In the genomic region with DNA sequence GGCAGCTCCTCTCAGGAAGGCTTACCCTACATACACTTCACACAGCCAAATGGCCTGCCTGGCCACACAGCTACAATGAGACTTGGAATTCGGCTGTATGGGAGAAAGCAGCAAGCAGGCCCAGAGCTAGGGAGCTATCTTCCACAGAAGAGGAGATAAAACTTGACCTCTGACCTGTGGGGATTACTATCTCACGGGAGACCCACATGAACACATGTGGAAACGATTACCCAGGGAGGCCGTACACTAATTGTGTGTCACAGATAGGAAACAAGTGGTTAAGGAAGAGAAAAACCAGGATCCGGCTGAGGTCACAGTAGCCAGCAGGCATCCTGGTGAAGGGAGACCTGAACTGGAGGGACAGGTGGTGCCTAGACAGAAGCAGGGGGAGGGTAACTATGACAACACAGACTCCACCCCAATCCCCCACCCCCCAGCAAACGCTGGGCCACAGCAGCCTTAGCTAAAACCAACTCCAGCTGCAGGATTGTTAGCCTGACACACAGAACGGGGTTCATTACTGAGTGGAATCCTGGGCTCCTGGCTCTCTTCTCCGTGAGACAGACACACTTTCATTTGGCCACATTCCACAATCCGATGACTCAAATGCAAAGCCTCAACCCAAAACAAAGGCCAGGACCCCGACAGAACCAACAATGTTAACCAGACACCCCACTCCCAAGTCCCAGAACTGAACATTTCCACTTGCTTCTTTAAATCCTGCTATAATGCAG, we compare ENCODE assay signal across 12 mouse cellular contexts. TPM values are rescaled to one million over a fixed set of nuclear protein-coding genes. Genes with fewer than 3 reads are reported as not detected.
A peak's percentile ranks its signal among the peaks of the same experiment; 100 is the strongest.
DNase-seq lines count a peak whose midpoint lies in the region; ATAC-seq and TF ChIP-seq lines count a peak whose summit lies in the region.
"Had no signal": no experiment of that assay in that cellular context is flagged by ENCODE, and none has a peak within 500 bp of the region (broad histone marks: within the 10 kb centered on the region; RNA-seq: fewer than 3 reads in every experiment).

No protein-coding gene starts in this region.

- no peak overlapping the region for H3K4me2 ChIP-seq in stomach, embryonic 15.5 days

- 77% methylated on average over 10 of the region's 10 CpGs for WGBS in spleen, adult 2 months
- WGBS in stomach, embryonic 15.5 days = 10% methylated on average over 10 of the region's 10 CpGs

- no peak overlapping the region for H3K4me3 ChIP-seq in spleen, adult 2 months (ENCODE audit: extremely low read depth, insufficient read depth, insufficient read length)
- H3K4me3 ChIP-seq in stomach, embryonic 15.5 days (replicated peaks) = no peak overlapping the region

- TF ChIP-seq CTCF in spleen, adult 2 months (IDR thresholded peaks at IDR 0.05; ENCODE audit: extremely low read depth, insufficient read depth, insufficient read length, insufficient replicate concordance) = no peak

- no peak overlapping the region for H3K9ac ChIP-seq in stomach, embryonic 15.5 days

- TF ChIP-seq POLR2A in spleen, adult 2 months (IDR thresholded peaks at IDR 0.05; ENCODE audit: low read depth, low read length) = no peak

- no peaks in the 10 kb centered on the region for H3K36me3 ChIP-seq in spleen, adult 2 months (ENCODE audit: control insufficient read depth, insufficient read depth, low read length)
- no peaks in the 10 kb centered on the region for H3K36me3 ChIP-seq in stomach, embryonic 15.5 days

- peak; percentile 20; the same call in 1 of the 2 replicates for ATAC-seq in stomach, embryonic 15.5 days (ENCODE audit: insufficient read depth, low FRiP score, low read depth)

- H3K27ac ChIP-seq in spleen, adult 2 months (ENCODE audit: insufficient read depth, low read length) = peak overlapping the region; percentile 30; the same call in 1 of the 2 replicates
- H3K27ac ChIP-seq in stomach, embryonic 15.5 days = peak overlapping the region; percentile 57
- H3K27ac ChIP-seq: kidney, postnatal 0 days had no signal

- H3K4me1 ChIP-seq in spleen, adult 2 months (ENCODE audit: control insufficient read depth, insufficient read depth, insufficient read length) = peaks cover 53% of the 10 kb centered on the region
- H3K4me1 ChIP-seq in stomach, embryonic 15.5 days = peaks cover 36% of the 10 kb centered on the region

- no peak for DNase-seq in spleen, adult 2 months (ENCODE audit: low read depth in 1 of 2, low spot score in 2 of 2)
- no peak for DNase-seq in spleen, postnatal 14 days (ENCODE audit: low spot score in 2 of 2)
- peak; percentile 69 for DNase-seq in embryo, embryonic 9.5 days (ENCODE audit: extremely low spot score)
- DNase-seq in induced T-regulatory cell, adult 2 months (ENCODE audit: low read depth) = peak; percentile 46
- no peak for DNase-seq in right cerebral cortex, postnatal 25 days
- no peak for DNase-seq in spleen, postnatal 36 days (ENCODE audit: low spot score in 2 of 2)
- DNase-seq in heart, adult 9 months (ENCODE audit: low spot score in 2 of 2) = no peak
- DNase-seq: cerebellum, adult 11 months; gastrocnemius, postnatal 10 days; lung, postnatal 4 days had no signal

- no peaks in the 10 kb centered on the region for H3K27me3 ChIP-seq in spleen, adult 2 months (ENCODE audit: control insufficient read depth, insufficient read depth, low read length)
- H3K27me3 ChIP-seq in stomach, embryonic 15.5 days (replicated peaks) = no peaks in the 10 kb centered on the region

- no peaks in the 10 kb centered on the region for H3K9me3 ChIP-seq in stomach, embryonic 15.5 days

RNA-seq across cellular contexts. Expression of a gene that starts 30.9 kb away (rescaled TPM):
- 48.3 and 51.8 TPM in 2 replicates for polyA plus RNA-seq in spleen, adult 2 months (2012; rRNA removed)
- 9.4 and 11.1 TPM in 2 replicates for polyA plus RNA-seq in stomach, embryonic 15.5 days (2015; fragmentation: Nextera tagmentation; extraction: Ambion mirVana)

Comparison
In these comparisons a context has a peak if more than half of its experiments do, and no peak if none do; other contexts are left out.
1. DNase-seq: peak in embryo, embryonic 9.5 days (single experiment) and induced T-regulatory cell, adult 2 months (single experiment); none in spleen, adult 2 months (0 of 2), spleen, postnatal 14 days (0 of 2), right cerebral cortex, postnatal 25 days (single experiment), spleen, postnatal 36 days (0 of 2) and heart, adult 9 months (0 of 2).